Mouse (Mus musculus) heart, embryonic 12.5 days (tissue): ENCODE results near the gene Ttll6. TPM values are rescaled to one million over a fixed set of nuclear protein-coding genes. Genes with fewer than 3 reads are reported as not detected.

Experiments used
- ATAC-seq: fragments of 200-750 bp; cut with Nextera tagmentation; 2 replicates; pipeline ENCODE4 v1.8.0; 2017; ENCODE audit warnings: moderate TSS enrichment, moderate library complexity; ENCODE audit not compliant: insufficient number of reproducible peaks, low FRiP score
- H3K27ac ChIP-seq: fragments of 300-500 bp; sonication (generic); 2 replicates; pipeline ENCODE4 v1.5.1; 2016; ENCODE audit warnings: mild to moderate bottlenecking, moderate library complexity; ENCODE audit not compliant: poor library complexity, severe bottlenecking
- H3K27me3 ChIP-seq: fragments of 300-500 bp; sonication (generic); replicated peaks from 2 replicates; pipeline ENCODE4 v1.6.1; 2016; ENCODE audit warnings: mild to moderate bottlenecking, moderate library complexity
- H3K36me3 ChIP-seq: fragments of 300-500 bp; sonication (generic); 2 replicates; pipeline ENCODE4 v1.6.1; 2016; ENCODE audit warnings: mild to moderate bottlenecking, moderate library complexity
- H3K4me1 ChIP-seq: fragments of 300-500 bp; sonication (generic); replicated peaks from 2 replicates; pipeline ENCODE4 v1.6.1; 2016; ENCODE audit warnings: mild to moderate bottlenecking
- H3K4me2 ChIP-seq: fragments of 300-500 bp; sonication (generic); 2 replicates; pipeline ENCODE4 v1.6.1; 2016; ENCODE audit warnings: mild to moderate bottlenecking, moderate library complexity
- H3K4me3 ChIP-seq: fragments of 300-500 bp; sonication (generic); 2 replicates; pipeline ENCODE4 v1.5.1; 2016; ENCODE audit warnings: mild to moderate bottlenecking
- H3K9ac ChIP-seq: fragments of 300-500 bp; sonication (generic); 2 replicates; pipeline ENCODE4 v1.6.1; 2016; ENCODE audit warnings: mild to moderate bottlenecking, moderate library complexity
- H3K9me3 ChIP-seq: fragments of 300-500 bp; sonication (generic); replicated peaks from 2 replicates; pipeline ENCODE4 v1.6.1; 2016; ENCODE audit warnings: mild to moderate bottlenecking, moderate library complexity
- WGBS: fragments of 180-500 bp; shearing (Covaris S2); methylation state at CpG from one replicate; pipeline ENCODE4 v1.1.7; 2016; 5-methylcytosine and 5-hydroxymethylcytosine counted together
- polyA plus RNA-seq: library from polyadenylated mRNA; unstranded; fragments of >200 nt; fragmentation: Nextera tagmentation; extraction: Ambion mirVana; gene quantifications from 2 replicates; pipeline ENCODE4 v1.2.1, GENCODE M21; 2016

Gene Ttll6
- polyA plus RNA-seq, 1 experiment from 2014 or later: not detected

- Histone ChIP-seq H3K4me2 (no peak overlapping the region), H3K4me3 (no peak overlapping the region), H3K9me3 (peaks cover 5% of the 10 kb centered on the region), H3K9ac (no peak overlapping the region), H3K27me3 (peaks cover 97% of the 10 kb centered on the region), H3K4me1 (0 out of 2 replicates have a peak, but pooled peaks cover 4% of the 10 kb centered on the region), H3K36me3 (no peaks in the 10 kb centered on the region), H3K27ac (no peak overlapping the region)
- WGBS: under 1% methylated on average over 27 of the region's 27 CpGs
- no peak for ATAC-seq
Observed at GRCm38 (mm10) chr11:96177546-96178174, 44.1 kb downstream of the Ttll6 start.

- H3K9me3 ChIP-seq: peaks cover 8% of the 10 kb centered on the region
- no peaks in the 10 kb centered on the region for H3K4me1 ChIP-seq
- WGBS: 1% methylated on average over 8 of the region's 8 CpGs
- no peaks in the 10 kb centered on the region for H3K36me3 ChIP-seq
- H3K9ac ChIP-seq: no peak overlapping the region
- H3K4me3 ChIP-seq: no peak overlapping the region
- ATAC-seq: no peak
- no peak overlapping the region for H3K27ac ChIP-seq
- peaks cover 96% of the 10 kb centered on the region for H3K27me3 ChIP-seq
- H3K4me2 ChIP-seq: no peak overlapping the region
Observed at GRCm38 (mm10) chr11:96178356-96178755, 44.8 kb downstream of the Ttll6 start.

GRCm38 (mm10) chr11:96178911-96179503, 45.4 kb downstream of the Ttll6 start:
- Histone ChIP-seq H3K4me2 (no peak overlapping the region), H3K9me3 (peaks cover 8% of the 10 kb centered on the region), H3K4me3 (no peak overlapping the region), H3K9ac (no peak overlapping the region), H3K36me3 (no peaks in the 10 kb centered on the region), H3K27ac (no peak overlapping the region), H3K4me1 (no peaks in the 10 kb centered on the region), H3K27me3 (peaks cover 95% of the 10 kb centered on the region)
- WGBS: under 1% methylated on average over 6 of the region's 6 CpGs
- ATAC-seq: no peak

- WGBS: 28% methylated on average over 4 of the region's 4 CpGs
- no peak for ATAC-seq
- H3K4me2 ChIP-seq: no peak overlapping the region
- H3K27ac ChIP-seq: no peak overlapping the region
- no peak overlapping the region for H3K4me3 ChIP-seq
- peaks cover 91% of the 10 kb centered on the region for H3K27me3 ChIP-seq
- no peak overlapping the region for H3K9ac ChIP-seq
- no peaks in the 10 kb centered on the region for H3K36me3 ChIP-seq
- H3K4me1 ChIP-seq: no peaks in the 10 kb centered on the region
- H3K9me3 ChIP-seq: peaks cover 8% of the 10 kb centered on the region
Observed at GRCm38 (mm10) chr11:96181061-96181460, 47.5 kb downstream of the Ttll6 start.

GRCm38 (mm10) chr11:96184233-96184632, 50.6 kb downstream of the Ttll6 start:
- no peak overlapping the region for H3K4me2 ChIP-seq
- no peak overlapping the region for H3K4me3 ChIP-seq
- H3K36me3 ChIP-seq: no peaks in the 10 kb centered on the region
- peaks cover 93% of the 10 kb centered on the region for H3K27me3 ChIP-seq
- ATAC-seq: no peak
- no peak overlapping the region for H3K9ac ChIP-seq
- no peak overlapping the region for H3K27ac ChIP-seq
- H3K9me3 ChIP-seq: peaks cover 8% of the 10 kb centered on the region
- no peaks in the 10 kb centered on the region for H3K4me1 ChIP-seq

- Histone ChIP-seq H3K4me3 (no peak overlapping the region), H3K27ac (no peak overlapping the region), H3K36me3 (no peaks in the 10 kb centered on the region), H3K9me3 (peaks cover 7% of the 10 kb centered on the region), H3K4me1 (no peaks in the 10 kb centered on the region), H3K27me3 (peaks cover 89% of the 10 kb centered on the region), H3K9ac (no peak overlapping the region), H3K4me2 (no peak overlapping the region)
- ATAC-seq: no peak
- 21% methylated on average over 4 of the region's 4 CpGs for WGBS
Observed at GRCm38 (mm10) chr11:96187321-96187720, 53.7 kb downstream of the Ttll6 start.

GRCm38 (mm10) chr11:96189810-96190522, 56.4 kb downstream of the Ttll6 start:
- no peak overlapping the region for H3K9ac ChIP-seq
- no peaks in the 10 kb centered on the region for H3K9me3 ChIP-seq
- no peak overlapping the region for H3K4me3 ChIP-seq
- H3K4me2 ChIP-seq: no peak overlapping the region
- no peak overlapping the region for H3K27ac ChIP-seq
- no peak for ATAC-seq
- H3K4me1 ChIP-seq: 0 out of 2 replicates have a peak, but pooled peaks cover 9% of the 10 kb centered on the region
- H3K36me3 ChIP-seq: no peaks in the 10 kb centered on the region
- WGBS: under 1% methylated on average over 28 of the region's 28 CpGs
- H3K27me3 ChIP-seq: peaks cover 96% of the 10 kb centered on the region

GRCm38 (mm10) chr11:96191132-96191531, 57.5 kb downstream of the Ttll6 start:
- H3K36me3 ChIP-seq: no peaks in the 10 kb centered on the region
- no peak overlapping the region for H3K4me2 ChIP-seq
- H3K9ac ChIP-seq: no peak overlapping the region
- no peaks in the 10 kb centered on the region for H3K9me3 ChIP-seq
- peaks cover 96% of the 10 kb centered on the region for H3K27me3 ChIP-seq
- H3K27ac ChIP-seq: no peak overlapping the region
- no peak overlapping the region for H3K4me3 ChIP-seq
- no peak for ATAC-seq
- peaks cover 9% of the 10 kb centered on the region; the same call in 1 of the 2 replicates for H3K4me1 ChIP-seq
- WGBS: 3% methylated on average over 5 of the region's 5 CpGs

- peaks cover 96% of the 10 kb centered on the region for H3K27me3 ChIP-seq
- H3K4me1 ChIP-seq: peaks cover 9% of the 10 kb centered on the region; the same call in 1 of the 2 replicates
- H3K27ac ChIP-seq: no peak within 1 kb of the TSS
- WGBS: under 1% methylated on average over 35 of the region's 35 CpGs
- no peaks in the 10 kb centered on the region for H3K9me3 ChIP-seq
- peak within 1 kb of the TSS; percentile 38 for H3K4me2 ChIP-seq
- no peaks in the 10 kb centered on the region for H3K36me3 ChIP-seq
- no peak for ATAC-seq
- H3K4me3 ChIP-seq: peak within 1 kb of the TSS; percentile 22
- no peak within 1 kb of the TSS for H3K9ac ChIP-seq
Observed at GRCm38 (mm10) chr11:96193521-96194400, 60.2 kb downstream of the Ttll6 start, which contains the start of gene Hoxb13. Gene Hoxb13, plus strand, starts transcription at chr11:96194316.

- ATAC-seq: no peak
- 1% methylated on average over 10 of the region's 10 CpGs for WGBS
- H3K4me2 ChIP-seq: peak overlapping the region; percentile 38
Observed at GRCm38 (mm10) chr11:96194401-96194710, 60.8 kb downstream of the Ttll6 start.

More at GRCm38 (mm10) chr11:96194401-96194710, 60.8 kb downstream of the Ttll6 start:
- H3K27me3 ChIP-seq: peaks cover 96% of the 10 kb centered on the region
- H3K4me1 ChIP-seq: peaks cover 9% of the 10 kb centered on the region; the same call in 1 of the 2 replicates
- H3K27ac ChIP-seq: no peak overlapping the region
- H3K4me3 ChIP-seq: peak overlapping the region; percentile 22
- no peaks in the 10 kb centered on the region for H3K9me3 ChIP-seq
- H3K36me3 ChIP-seq: no peaks in the 10 kb centered on the region
- no peak overlapping the region for H3K9ac ChIP-seq
